Mouse (Mus musculus): ENCODE data around the gene Hoxd11. TPM values are rescaled to one million over a fixed set of nuclear protein-coding genes. Genes with fewer than 3 reads are reported as not detected.

Gene Hoxd11
- polyA plus RNA-seq, 1 experiment from 2014 or later, result not detected

- DNase-seq (ENCODE audit: low spot score, missing footprints), result peak; percentile 95
- Histone ChIP-seq H3K27ac (ENCODE audit: low read depth, low read length) (no peak overlapping the region), H3K9me3 (ENCODE audit: control insufficient read depth, low read length) (no peaks in the 10 kb centered on the region), H3K4me1 (ENCODE audit: control insufficient read depth, insufficient read depth, low read length) (peaks cover 5% of the 10 kb centered on the region), H3K4me2 (no peak overlapping the region), H3K27me3 (ENCODE audit: control insufficient read depth, insufficient read depth, low read length) (peaks cover 100% of the 10 kb centered on the region), H3K9ac (ENCODE audit: low read length) (no peak overlapping the region), H3K36me3 (ENCODE audit: control insufficient read depth, insufficient read depth, low read length) (no peaks in the 10 kb centered on the region), H3K4me3 (ENCODE audit: low read depth, low read length) (no peak overlapping the region)
- no peak for ATAC-seq (ENCODE audit: low FRiP score)
- under 1% methylated on average over 34 of the region's 34 CpGs for WGBS
These were observed 17.3 kb downstream of the Hoxd11 start for GRCm38 (mm10) chr2:74696442-74697335.

GRCm38 (mm10) chr2:74697567-74698121, 18.3 kb downstream of the Hoxd11 start, which contains the start of gene Hoxd9:
Gene Hoxd9, plus strand, starts transcription at chr2:74697727.
- H3K4me1 ChIP-seq (ENCODE audit: control insufficient read depth, insufficient read depth, low read length), result peaks cover 5% of the 10 kb centered on the region
- peak; percentile 94 for DNase-seq (ENCODE audit: low spot score, missing footprints)
- peak within 1 kb of the TSS; percentile 40 for H3K4me2 ChIP-seq
- under 1% methylated on average over 41 of the region's 43 CpGs for WGBS
- H3K4me3 ChIP-seq (ENCODE audit: low read depth, low read length), result peak within 1 kb of the TSS; percentile 26
- ATAC-seq (ENCODE audit: low FRiP score), result peak; percentile 71
- no peaks in the 10 kb centered on the region for H3K9me3 ChIP-seq (ENCODE audit: control insufficient read depth, low read length)
- no peaks in the 10 kb centered on the region for H3K36me3 ChIP-seq (ENCODE audit: control insufficient read depth, insufficient read depth, low read length)
- peaks cover 99% of the 10 kb centered on the region for H3K27me3 ChIP-seq (ENCODE audit: control insufficient read depth, insufficient read depth, low read length)
- no peak within 1 kb of the TSS for H3K27ac ChIP-seq (ENCODE audit: low read depth, low read length)
- H3K9ac ChIP-seq (ENCODE audit: low read length), result no peak within 1 kb of the TSS

DNA sequence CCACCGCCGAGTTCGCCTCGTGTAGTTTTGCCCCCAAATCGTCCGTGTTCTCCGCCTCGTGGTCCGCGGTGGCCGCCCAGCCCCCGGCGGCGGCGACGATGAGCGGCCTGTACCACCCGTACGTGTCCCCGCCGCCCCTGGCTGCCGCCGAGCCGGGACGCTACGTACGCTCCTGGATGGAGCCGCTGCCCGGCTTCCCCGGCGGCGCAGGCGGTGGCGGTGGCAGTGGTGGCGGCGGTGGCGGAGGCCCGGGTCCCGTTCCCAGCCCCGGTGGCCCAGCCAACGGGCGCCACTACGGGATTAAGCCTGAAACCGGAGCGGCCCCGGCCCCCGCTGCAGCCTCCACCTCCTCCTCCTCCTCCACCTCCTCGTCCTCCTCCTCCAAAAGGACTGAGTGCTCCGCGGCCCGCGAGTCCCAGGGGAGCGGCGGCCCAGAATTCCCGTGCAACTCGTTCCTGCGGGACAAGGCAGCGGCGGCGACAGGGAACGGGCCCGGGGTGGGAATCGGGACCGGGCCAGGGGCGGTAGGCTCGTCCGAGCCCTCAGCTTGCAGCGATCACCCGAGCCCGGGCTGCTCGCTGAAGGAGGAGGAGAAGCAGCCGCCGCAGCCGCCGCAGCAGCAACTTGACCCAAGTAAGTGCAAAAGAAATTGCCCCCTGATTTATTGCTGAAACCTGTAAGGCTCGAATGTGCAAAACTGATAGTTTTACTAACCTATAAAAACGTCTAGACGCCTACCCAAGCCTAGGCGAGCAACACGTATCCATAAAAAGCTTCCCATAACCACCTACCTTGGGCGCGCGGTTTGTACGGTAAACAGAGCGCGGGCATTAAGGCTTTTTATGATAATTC, 19.1 kb downstream of the Hoxd11 start:
- Histone ChIP-seq H3K27me3 (ENCODE audit: control insufficient read depth, insufficient read depth, low read length) (peaks cover 99% of the 10 kb centered on the region), H3K36me3 (ENCODE audit: control insufficient read depth, insufficient read depth, low read length) (no peaks in the 10 kb centered on the region), H3K4me3 (ENCODE audit: low read depth, low read length) (peak overlapping the region; percentile 26), H3K9ac (ENCODE audit: low read length) (no peak overlapping the region), H3K9me3 (ENCODE audit: control insufficient read depth, low read length) (no peaks in the 10 kb centered on the region), H3K4me1 (ENCODE audit: control insufficient read depth, insufficient read depth, low read length) (peaks cover 5% of the 10 kb centered on the region), H3K4me2 (peak overlapping the region; percentile 40), H3K27ac (ENCODE audit: low read depth, low read length) (no peak overlapping the region)
- under 1% methylated on average over 61 of the region's 86 CpGs for WGBS
- DNase-seq (ENCODE audit: low spot score, missing footprints) (peak; percentile 94), ATAC-seq (ENCODE audit: low FRiP score) (peak; percentile 65; the same call in 1 of the 2 replicates)

- ATAC-seq (ENCODE audit: low FRiP score), result no peak
- Histone ChIP-seq H3K27ac (ENCODE audit: low read depth, low read length) (no peak overlapping the region), H3K9ac (ENCODE audit: low read length) (no peak overlapping the region), H3K4me3 (ENCODE audit: low read depth, low read length) (no peak overlapping the region), H3K36me3 (ENCODE audit: control insufficient read depth, insufficient read depth, low read length) (no peaks in the 10 kb centered on the region), H3K4me2 (no peak overlapping the region), H3K4me1 (ENCODE audit: control insufficient read depth, insufficient read depth, low read length) (peaks cover 5% of the 10 kb centered on the region), H3K9me3 (ENCODE audit: control insufficient read depth, low read length) (no peaks in the 10 kb centered on the region), H3K27me3 (ENCODE audit: control insufficient read depth, insufficient read depth, low read length) (peaks cover 99% of the 10 kb centered on the region)
- WGBS, result 1% methylated on average over 17 of the region's 17 CpGs
- DNase-seq (ENCODE audit: low spot score, missing footprints), result peak; percentile 94
These were observed 19.7 kb downstream of the Hoxd11 start for GRCm38 (mm10) chr2:74699053-74699430.

DNA sequence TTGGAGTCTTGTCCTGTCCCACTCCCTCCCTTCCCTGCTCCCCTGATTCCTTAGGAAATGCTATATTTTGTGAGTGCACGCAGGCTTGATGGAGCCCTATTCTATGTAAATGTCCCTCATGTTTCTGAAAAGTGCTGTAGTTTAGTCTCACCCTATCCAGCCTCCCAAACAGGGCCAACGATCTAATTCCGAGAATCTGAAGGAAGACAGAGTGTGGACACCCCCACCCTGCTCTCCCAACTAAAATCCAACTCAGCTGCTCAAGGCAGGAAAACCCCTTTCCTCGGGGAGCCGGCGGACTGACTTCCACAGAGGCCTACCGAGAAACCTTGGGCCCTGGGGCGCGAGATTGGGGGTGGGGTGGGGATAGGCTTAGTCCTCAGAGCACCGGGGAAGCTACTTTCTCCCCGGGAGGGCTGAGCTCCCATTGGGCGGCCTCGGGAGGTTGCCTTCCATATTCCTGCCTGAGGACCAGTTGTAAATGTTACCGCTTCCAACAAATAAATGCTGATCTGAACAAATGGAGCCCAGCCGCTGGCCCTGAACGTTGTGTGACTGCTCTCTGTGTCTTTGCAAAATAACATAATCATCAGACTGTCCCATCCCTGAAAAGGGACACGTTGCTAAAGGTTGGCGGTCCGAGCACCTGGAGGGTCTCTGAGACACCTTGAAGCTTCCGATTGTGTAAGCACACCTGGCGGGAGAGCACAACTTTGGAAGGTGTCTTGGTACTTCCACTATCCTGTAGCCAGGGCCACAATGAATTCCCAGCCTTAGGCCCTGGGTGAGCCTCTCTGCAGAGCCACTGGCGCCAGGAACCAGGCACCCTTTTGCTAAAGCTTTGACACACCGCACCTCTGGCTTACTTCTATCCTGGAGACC, 20.5 kb downstream of the Hoxd11 start:
- ATAC-seq (ENCODE audit: low FRiP score) (no peak), DNase-seq (ENCODE audit: low spot score, missing footprints) (peak; percentile 95)
- H3K36me3 ChIP-seq (ENCODE audit: control insufficient read depth, insufficient read depth, low read length), result no peaks in the 10 kb centered on the region
- H3K4me3 ChIP-seq (ENCODE audit: low read depth, low read length), result no peak overlapping the region
- H3K9ac ChIP-seq (ENCODE audit: low read length), result no peak overlapping the region
- H3K4me1 ChIP-seq (ENCODE audit: control insufficient read depth, insufficient read depth, low read length), result peaks cover 9% of the 10 kb centered on the region
- 2% methylated on average over 23 of the region's 23 CpGs for WGBS
- peaks cover 99% of the 10 kb centered on the region for H3K27me3 ChIP-seq (ENCODE audit: control insufficient read depth, insufficient read depth, low read length)
- no peak overlapping the region for H3K4me2 ChIP-seq
- H3K27ac ChIP-seq (ENCODE audit: low read depth, low read length), result no peak overlapping the region
- H3K9me3 ChIP-seq (ENCODE audit: control insufficient read depth, low read length), result no peaks in the 10 kb centered on the region

DNA sequence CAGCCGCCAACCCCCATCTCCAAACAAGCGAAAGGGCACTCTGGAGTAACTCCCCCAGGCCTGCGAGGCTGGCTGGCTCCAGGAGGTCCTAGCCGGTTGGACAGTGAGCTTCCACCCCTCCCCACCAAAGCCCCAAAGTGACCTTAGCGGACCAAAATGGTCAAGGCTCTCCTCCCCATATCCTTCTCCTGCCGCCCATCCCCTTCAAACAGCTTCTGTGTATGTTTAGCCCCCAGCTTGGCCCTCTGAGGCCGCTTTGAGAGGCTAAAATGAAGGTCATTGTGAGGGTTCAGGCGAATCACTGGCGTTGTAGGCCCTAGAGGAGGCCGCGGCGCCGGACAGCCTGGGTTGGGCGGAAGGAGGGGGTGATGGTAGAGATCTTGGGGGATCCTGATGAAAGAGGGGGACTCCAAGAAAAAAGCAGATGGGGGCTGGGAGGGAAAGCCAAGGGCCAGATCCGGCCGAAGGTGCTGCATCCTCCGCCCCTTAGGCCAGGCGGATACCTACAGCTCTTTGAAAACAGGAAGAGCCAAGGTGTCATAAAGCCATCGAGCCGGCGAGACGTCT, 21.3 kb downstream of the Hoxd11 start:
- WGBS, result 2% methylated on average over 22 of the region's 22 CpGs
- Histone ChIP-seq H3K9me3 (ENCODE audit: control insufficient read depth, low read length) (no peaks in the 10 kb centered on the region), H3K4me1 (ENCODE audit: control insufficient read depth, insufficient read depth, low read length) (peaks cover 16% of the 10 kb centered on the region), H3K27me3 (ENCODE audit: control insufficient read depth, insufficient read depth, low read length) (peaks cover 99% of the 10 kb centered on the region), H3K4me3 (ENCODE audit: low read depth, low read length) (no peak overlapping the region), H3K9ac (ENCODE audit: low read length) (no peak overlapping the region), H3K36me3 (ENCODE audit: control insufficient read depth, insufficient read depth, low read length) (no peaks in the 10 kb centered on the region), H3K27ac (ENCODE audit: low read depth, low read length) (no peak overlapping the region), H3K4me2 (no peak overlapping the region)
- no peak for DNase-seq (ENCODE audit: low spot score, missing footprints)
- no peak for ATAC-seq (ENCODE audit: low FRiP score)

- Histone ChIP-seq H3K9me3 (ENCODE audit: control insufficient read depth, low read length) (no peaks in the 10 kb centered on the region), H3K4me3 (ENCODE audit: low read depth, low read length) (no peak overlapping the region), H3K27ac (ENCODE audit: low read depth, low read length) (no peak overlapping the region), H3K9ac (ENCODE audit: low read length) (no peak overlapping the region), H3K27me3 (ENCODE audit: control insufficient read depth, insufficient read depth, low read length) (peaks cover 98% of the 10 kb centered on the region), H3K4me1 (ENCODE audit: control insufficient read depth, insufficient read depth, low read length) (peaks cover 18% of the 10 kb centered on the region), H3K4me2 (no peak overlapping the region), H3K36me3 (ENCODE audit: control insufficient read depth, insufficient read depth, low read length) (no peaks in the 10 kb centered on the region)
- 12% methylated on average over 17 of the region's 17 CpGs for WGBS
- no peak for ATAC-seq (ENCODE audit: low FRiP score)
- peak; percentile 95 for DNase-seq (ENCODE audit: low spot score, missing footprints)
These were observed 22.8 kb downstream of the Hoxd11 start for GRCm38 (mm10) chr2:74701949-74702819.
